In genomic region chr10:126690914-126691673, GRCm38 (mm10) we compare ENCODE assay signal across 29 mouse cellular contexts.
DNase-seq lines count a peak whose midpoint lies in the region; ATAC-seq and TF ChIP-seq lines count a peak whose summit lies in the region.
"Had no signal": no experiment of that assay in that cellular context is flagged by ENCODE, and none has a peak within 500 bp of the region (broad histone marks: within the 10 kb centered on the region; RNA-seq: fewer than 3 reads in every experiment).

No protein-coding gene starts in this region.

- H3K9ac ChIP-seq in ES-E14 (ENCODE audit: insufficient read depth, low read depth, low read length, poor library complexity, severe bottlenecking): no peak overlapping the region
- H3K9ac ChIP-seq in liver, embryonic 11.5 days (ENCODE audit: low read depth, low read length): no peak overlapping the region
- no peak overlapping the region for H3K9ac ChIP-seq in liver, embryonic 16.5 days (ENCODE audit: low read depth, low read length)
- H3K9ac ChIP-seq in intestine, postnatal 0 days (ENCODE audit: low read depth, low read length): no peak overlapping the region
- no peak overlapping the region for H3K9ac ChIP-seq in forebrain, embryonic 16.5 days (replicated peaks; ENCODE audit: low read depth, low read length)
- H3K9ac ChIP-seq in forebrain, embryonic 11.5 days (ENCODE audit: low read length): no peak overlapping the region
- H3K9ac ChIP-seq: embryonic facial prominence, embryonic 13.5 days; forebrain, postnatal 0 days; heart, embryonic 13.5 days; hindbrain, embryonic 14.5 days; limb, embryonic 13.5 days; lung, embryonic 14.5 days; midbrain, embryonic 15.5 days; neural tube, embryonic 12.5 days had no signal

- no peaks in the 10 kb centered on the region for H3K36me3 ChIP-seq in ES-E14 (ENCODE audit: control insufficient read depth, insufficient read depth, low read length, poor library complexity, severe bottlenecking)
- H3K36me3 ChIP-seq in liver, embryonic 11.5 days (ENCODE audit: control insufficient read depth, insufficient read depth, low read length): no peaks in the 10 kb centered on the region
- no peaks in the 10 kb centered on the region for H3K36me3 ChIP-seq in liver, embryonic 16.5 days (ENCODE audit: control insufficient read depth, insufficient read depth)
- H3K36me3 ChIP-seq in intestine, postnatal 0 days (ENCODE audit: control insufficient read depth, insufficient read depth): no peaks in the 10 kb centered on the region
- no peaks in the 10 kb centered on the region for H3K36me3 ChIP-seq in forebrain, embryonic 16.5 days (ENCODE audit: control insufficient read depth, insufficient read depth)
- no peaks in the 10 kb centered on the region for H3K36me3 ChIP-seq in forebrain, embryonic 11.5 days (ENCODE audit: control insufficient read depth, insufficient read depth, low read length)
- H3K36me3 ChIP-seq: embryonic facial prominence, embryonic 13.5 days; forebrain, embryonic 10.5 days; heart, embryonic 13.5 days; limb, embryonic 13.5 days; midbrain, embryonic 15.5 days; neural tube, embryonic 12.5 days had no signal

- 65% methylated on average over 25 of the region's 25 CpGs for WGBS in liver, embryonic 11.5 days
- 46% methylated on average over 25 of the region's 25 CpGs for WGBS in liver, embryonic 16.5 days (ENCODE audit: insufficient replicate concordance)
- WGBS in intestine, postnatal 0 days: 45% methylated on average over 25 of the region's 25 CpGs
- WGBS in forebrain, embryonic 16.5 days: 61% methylated on average over 25 of the region's 25 CpGs
- 56% methylated on average over 25 of the region's 25 CpGs for WGBS in forebrain, embryonic 11.5 days

- peak; percentile 53 for ATAC-seq in liver, embryonic 11.5 days (replicated peaks; ENCODE audit: low FRiP score)
- peak; percentile 76 for ATAC-seq in liver, embryonic 16.5 days (ENCODE audit: low read depth)
- ATAC-seq in intestine, postnatal 0 days: no peak
- ATAC-seq in forebrain, embryonic 16.5 days: no peak
- no peak for ATAC-seq in forebrain, embryonic 11.5 days (replicated peaks; ENCODE audit: low FRiP score)
- ATAC-seq: forebrain, postnatal 0 days; midbrain, embryonic 15.5 days had no signal

- no peak for TF ChIP-seq CTCF in intestine, postnatal 0 days (IDR thresholded peaks at IDR 0.05; ENCODE audit: low read depth)

- H3K4me3 ChIP-seq in ES-E14 (ENCODE audit: insufficient read depth in 1 of 2, low read depth in 1 of 2, low read length in 2 of 2, poor library complexity in 1 of 2, severe bottlenecking in 1 of 2): no peak overlapping the region
- H3K4me3 ChIP-seq in liver, embryonic 11.5 days (ENCODE audit: low read depth, low read length): no peak overlapping the region
- H3K4me3 ChIP-seq in liver, embryonic 16.5 days (ENCODE audit: low read depth, low read length): no peak overlapping the region
- no peak overlapping the region for H3K4me3 ChIP-seq in intestine, postnatal 0 days (ENCODE audit: low read depth, low read length)
- H3K4me3 ChIP-seq in forebrain, embryonic 16.5 days (replicated peaks; ENCODE audit: low read length): no peak overlapping the region
- H3K4me3 ChIP-seq in forebrain, embryonic 11.5 days (ENCODE audit: low read depth, low read length): no peak overlapping the region
- H3K4me3 ChIP-seq: embryonic facial prominence, embryonic 13.5 days; forebrain, embryonic 10.5 days; heart, embryonic 13.5 days; limb, embryonic 13.5 days; midbrain, embryonic 15.5 days; neural tube, embryonic 12.5 days had no signal

- no peaks in the 10 kb centered on the region for H3K4me1 ChIP-seq in ES-E14 (ENCODE audit: control insufficient read depth in 2 of 2, insufficient read depth in 2 of 2, low read length in 2 of 2, poor library complexity in 1 of 2)
- no peaks in the 10 kb centered on the region for H3K4me1 ChIP-seq in liver, embryonic 11.5 days (replicated peaks; ENCODE audit: control insufficient read depth, insufficient read depth, low read length)
- H3K4me1 ChIP-seq in liver, embryonic 16.5 days (ENCODE audit: control insufficient read depth, low read depth, low read length): no peaks in the 10 kb centered on the region
- H3K4me1 ChIP-seq in intestine, postnatal 0 days (replicated peaks; ENCODE audit: control insufficient read depth, insufficient read depth, low read length): no peaks in the 10 kb centered on the region
- H3K4me1 ChIP-seq in forebrain, embryonic 16.5 days (replicated peaks; ENCODE audit: control insufficient read depth, insufficient read depth, low read length): no peaks in the 10 kb centered on the region
- no peaks in the 10 kb centered on the region for H3K4me1 ChIP-seq in forebrain, embryonic 11.5 days (replicated peaks; ENCODE audit: control insufficient read depth, insufficient read depth, low read length)
- H3K4me1 ChIP-seq: embryonic facial prominence, embryonic 13.5 days; heart, embryonic 13.5 days; limb, embryonic 13.5 days; midbrain, embryonic 15.5 days; neural tube, embryonic 12.5 days had no signal

- no peaks in the 10 kb centered on the region for H3K27me3 ChIP-seq in liver, embryonic 11.5 days (replicated peaks; ENCODE audit: control insufficient read depth, insufficient read depth, low read length)
- H3K27me3 ChIP-seq in liver, embryonic 16.5 days (ENCODE audit: control insufficient read depth, insufficient read depth, low read depth, low read length): no peaks in the 10 kb centered on the region
- no peaks in the 10 kb centered on the region for H3K27me3 ChIP-seq in intestine, postnatal 0 days (replicated peaks; ENCODE audit: control insufficient read depth, insufficient read depth, low read length)
- H3K27me3 ChIP-seq in forebrain, embryonic 16.5 days (replicated peaks; ENCODE audit: control insufficient read depth, insufficient read depth, low read length): no peaks in the 10 kb centered on the region
- no peaks in the 10 kb centered on the region for H3K27me3 ChIP-seq in forebrain, embryonic 11.5 days (ENCODE audit: control insufficient read depth, insufficient read depth, low read length)
- H3K27me3 ChIP-seq: embryonic facial prominence, embryonic 13.5 days; heart, embryonic 13.5 days; limb, embryonic 13.5 days; midbrain, embryonic 15.5 days; neural tube, embryonic 12.5 days had no signal

- no peak overlapping the region for H3K27ac ChIP-seq in ES-E14 (ENCODE audit: insufficient read depth, low read depth, low read length, poor library complexity, severe bottlenecking)
- H3K27ac ChIP-seq in liver, embryonic 11.5 days (ENCODE audit: low read depth, low read length): peak overlapping the region; percentile 8; the same call in 1 of the 2 replicates
- H3K27ac ChIP-seq in liver, embryonic 16.5 days (ENCODE audit: low read length): peak overlapping the region; percentile 18; the same call in 1 of the 2 replicates
- no peak overlapping the region for H3K27ac ChIP-seq in intestine, postnatal 0 days (ENCODE audit: low read depth, low read length)
- no peak overlapping the region for H3K27ac ChIP-seq in forebrain, embryonic 16.5 days (ENCODE audit: low read length)
- H3K27ac ChIP-seq in forebrain, embryonic 11.5 days (ENCODE audit: low read depth, low read length): no peak overlapping the region
- H3K27ac ChIP-seq: embryonic facial prominence, embryonic 13.5 days; forebrain, embryonic 10.5 days; heart, embryonic 13.5 days; hindbrain, embryonic 14.5 days; limb, embryonic 13.5 days; midbrain, embryonic 15.5 days; neural tube, embryonic 12.5 days had no signal

- DNase-seq in embryo, embryonic 10.5 days (ENCODE audit: low spot score): peak; percentile 27
- DNase-seq in embryo, embryonic 9.5 days (ENCODE audit: extremely low spot score): no peak
- peak; percentile 13 for DNase-seq in ES-E14 (ENCODE audit: low read depth, low spot score)
- DNase-seq in liver, embryonic 11.5 days (ENCODE audit: low spot score): no peak
- DNase-seq in forebrain, embryonic 11.5 days (ENCODE audit: low spot score): no peak
- DNase-seq: adrenal gland, postnatal 25 days; cerebellum, adult 18-20 months; cerebellum, postnatal 10 days; forebrain, postnatal 0 days; gastrocnemius, postnatal 10 days; heart, postnatal 10 days; kidney, adult 11 months; kidney, postnatal 14 days; lung, embryonic 14.5 days; lung, postnatal 14 days; right cerebral cortex, adult 18-20 months; spleen, adult 18-20 months; thymus, adult 2 months; thymus, postnatal 4 days had no signal

- no peak overlapping the region for H3K4me2 ChIP-seq in liver, embryonic 11.5 days
- H3K4me2 ChIP-seq in liver, embryonic 16.5 days (ENCODE audit: low read depth, low read length): no peak overlapping the region
- H3K4me2 ChIP-seq in intestine, postnatal 0 days (replicated peaks; ENCODE audit: low read depth): no peak overlapping the region
- H3K4me2 ChIP-seq in forebrain, embryonic 16.5 days (ENCODE audit: low read length): no peak overlapping the region
- no peak overlapping the region for H3K4me2 ChIP-seq in forebrain, embryonic 11.5 days (ENCODE audit: low read depth, low read length, severe bottlenecking)
- H3K4me2 ChIP-seq: embryonic facial prominence, embryonic 13.5 days; heart, embryonic 13.5 days; hindbrain, embryonic 14.5 days; limb, embryonic 13.5 days; lung, embryonic 14.5 days; midbrain, embryonic 15.5 days; neural tube, embryonic 12.5 days had no signal

- no peaks in the 10 kb centered on the region for H3K9me3 ChIP-seq in ES-E14 (ENCODE audit: control insufficient read depth, insufficient read depth, low read depth, low read length)
- no peaks in the 10 kb centered on the region for H3K9me3 ChIP-seq in liver, embryonic 11.5 days (ENCODE audit: control insufficient read depth, low read length)
- no peaks in the 10 kb centered on the region for H3K9me3 ChIP-seq in liver, embryonic 16.5 days (replicated peaks; ENCODE audit: control insufficient read depth, low read length)
- H3K9me3 ChIP-seq in intestine, postnatal 0 days (ENCODE audit: control insufficient read depth): no peaks in the 10 kb centered on the region
- H3K9me3 ChIP-seq in forebrain, embryonic 16.5 days (ENCODE audit: control insufficient read depth, low read length): no peaks in the 10 kb centered on the region
- H3K9me3 ChIP-seq in forebrain, embryonic 11.5 days (ENCODE audit: control insufficient read depth, low read length): no peaks in the 10 kb centered on the region
- H3K9me3 ChIP-seq: embryonic facial prominence, embryonic 13.5 days; forebrain, embryonic 10.5 days; heart, embryonic 13.5 days; limb, embryonic 13.5 days; midbrain, embryonic 15.5 days; neural tube, embryonic 12.5 days had no signal

- in situ Hi-C loops in ES-E14 (cut with MboI; ENCODE audit: low sequenced_read_pairs in 2 of 2, unreplicated experiment in 2 of 2): no loop called here

TF ChIP-seq in ES-E14, 5 proteins besides CTCF, POLR2A, EP300 and RAD21:
- TF ChIP-seq ZNF384 (IDR thresholded peaks at IDR 0.05; ENCODE audit: low read depth, low read length): no peak
- no peak for TF ChIP-seq ZC3H11A (IDR thresholded peaks at IDR 0.05; ENCODE audit: borderline replicate concordance, low read depth, low read length)
- no peak for TF ChIP-seq HCFC1 (IDR thresholded peaks at IDR 0.05; ENCODE audit: borderline replicate concordance, insufficient read depth, low read length)
- TF ChIP-seq MAFK (IDR thresholded peaks at IDR 0.05; ENCODE audit: insufficient read depth, low read depth, low read length): no peak
- no peak for TF ChIP-seq CHD2 (IDR thresholded peaks at IDR 0.05; ENCODE audit: low read depth, low read length)

Comparison
In these comparisons a context has a peak if more than half of its experiments do, and no peak if none do; other contexts are left out.
1. DNase-seq: peak in embryo, embryonic 10.5 days (single experiment) and ES-E14 (single experiment); none in embryo, embryonic 9.5 days (single experiment), liver, embryonic 11.5 days (single experiment) and forebrain, embryonic 11.5 days (single experiment).
2. H3K27ac ChIP-seq: peak in liver, embryonic 11.5 days (single experiment) and liver, embryonic 16.5 days (single experiment); none in ES-E14 (single experiment), intestine, postnatal 0 days (single experiment), forebrain, embryonic 16.5 days (single experiment) and forebrain, embryonic 11.5 days (single experiment).
3. ATAC-seq: peak in liver, embryonic 11.5 days (single experiment) and liver, embryonic 16.5 days (single experiment); none in intestine, postnatal 0 days (single experiment), forebrain, embryonic 16.5 days (single experiment) and forebrain, embryonic 11.5 days (single experiment).